Mouse (Mus musculus) forebrain, embryonic 16.5 days (tissue): Measurements from ENCODE around the gene Acat3. TPM values are rescaled to one million over a fixed set of nuclear protein-coding genes. Genes with fewer than 3 reads are reported as not detected.
"Not testable (repeated sequence)": the region's sequence is repeated elsewhere in the genome, so short reads cannot be mapped to it uniquely, and the experiment has no call there.

Experiments used
- ATAC-seq: fragments of 200-750 bp; cut with Nextera tagmentation; 2 replicates; pipeline ENCODE4 v1.8.0; 2017; ENCODE audit warnings: mild to moderate bottlenecking, moderate library complexity
- H3K27ac ChIP-seq: fragments of 300-500 bp; sonication (generic); 2 replicates; pipeline ENCODE4 v1.5.1; 2014; ENCODE audit warnings: low read length, control low read depth
- H3K27me3 ChIP-seq: fragments of 300-500 bp; sonication (generic); replicated peaks from 2 replicates; pipeline ENCODE4 v1.6.1; 2014; ENCODE audit warnings: low read length; ENCODE audit not compliant: control insufficient read depth, insufficient read depth
- H3K36me3 ChIP-seq: fragments of 300-500 bp; sonication (generic); 2 replicates; pipeline ENCODE4 v1.6.1; 2014; ENCODE audit not compliant: control insufficient read depth, insufficient read depth
- H3K4me1 ChIP-seq: fragments of 300-500 bp; sonication (generic); replicated peaks from 2 replicates; pipeline ENCODE4 v1.6.1; 2014; ENCODE audit warnings: low read length; ENCODE audit not compliant: control insufficient read depth, insufficient read depth
- H3K4me2 ChIP-seq: fragments of 300-500 bp; sonication (generic); 2 replicates; pipeline ENCODE4 v1.6.1; 2014; ENCODE audit warnings: mild to moderate bottlenecking, low read length, control low read depth
- H3K4me3 ChIP-seq: fragments of 300-500 bp; sonication (generic); replicated peaks from 2 replicates; pipeline ENCODE4 v1.5.1; 2014; ENCODE audit warnings: mild to moderate bottlenecking, low read length, control low read depth
- H3K9ac ChIP-seq: fragments of 300-500 bp; sonication (generic); replicated peaks from 2 replicates; pipeline ENCODE4 v1.6.1; 2014; ENCODE audit warnings: low read depth, low read length, control low read depth
- H3K9me3 ChIP-seq: fragments of 300-500 bp; sonication (generic); 2 replicates; pipeline ENCODE4 v1.6.1; 2016; ENCODE audit warnings: low read length; ENCODE audit not compliant: control insufficient read depth
- WGBS: fragments of 180-500 bp; shearing (Covaris S2); extraction: QIAGEN DNeasy Blood & Tissue Kit; methylation state at CpG from one replicate; pipeline ENCODE4 v1.1.7; 2014; 5-methylcytosine and 5-hydroxymethylcytosine counted together
- polyA plus RNA-seq: library from polyadenylated mRNA; unstranded; fragments of >200 nt; fragmentation: Nextera tagmentation; extraction: Ambion mirVana; gene quantifications from 2 replicates; pipeline ENCODE4 v1.2.1, GENCODE M21; 2015

The Acat3 gene
- polyA plus RNA-seq, 1 experiment from 2014 or later = 1.0 TPM

GRCm38 (mm10) chr17:12906436-12906835 lies 34.0 kb downstream of the Acat3 start:
- no peaks in the 10 kb centered on the region for H3K9me3 ChIP-seq
- no peak overlapping the region for H3K9ac ChIP-seq
- H3K36me3 ChIP-seq = peaks cover 6% of the 10 kb centered on the region; the same call in 1 of the 2 replicates
- 94% methylated on average over 9 of the region's 9 CpGs for WGBS
- H3K4me1 ChIP-seq = peaks cover 13% of the 10 kb centered on the region
- no peak overlapping the region for H3K4me3 ChIP-seq
- H3K4me2 ChIP-seq = no peak overlapping the region
- H3K27ac ChIP-seq = no peak overlapping the region
- no peak for ATAC-seq
- H3K27me3 ChIP-seq = no peaks in the 10 kb centered on the region

GRCm38 (mm10) chr17:12905810-12906209 lies 34.6 kb downstream of the Acat3 start:
- no peak overlapping the region for H3K9ac ChIP-seq
- WGBS = 89% methylated on average over 4 of the region's 4 CpGs
- H3K27me3 ChIP-seq = no peaks in the 10 kb centered on the region
- no peak for ATAC-seq
- H3K4me3 ChIP-seq = no peak overlapping the region
- H3K4me1 ChIP-seq = peaks cover 13% of the 10 kb centered on the region
- no peak overlapping the region for H3K4me2 ChIP-seq
- H3K9me3 ChIP-seq = no peaks in the 10 kb centered on the region
- no peak overlapping the region for H3K27ac ChIP-seq
- H3K36me3 ChIP-seq = peaks cover 3% of the 10 kb centered on the region; the same call in 1 of the 2 replicates

- no peaks in the 10 kb centered on the region for H3K9me3 ChIP-seq
- WGBS = 57% methylated on average over 1 of the region's 1 CpGs
Measured at GRCm38 (mm10) chr17:12904349-12904748, 36.1 kb downstream of the Acat3 start.

GRCm38 (mm10) chr17:12903372-12904333 lies 36.7 kb downstream of the Acat3 start:
- 5% methylated on average over 11 of the region's 12 CpGs for WGBS
- Histone ChIP-seq H3K9ac (no peak overlapping the region), H3K27ac (peak overlapping the region; percentile 65), H3K27me3 (no peaks in the 10 kb centered on the region), H3K4me1 (peaks cover 13% of the 10 kb centered on the region), H3K4me2 (no peak overlapping the region), H3K36me3 (no peaks in the 10 kb centered on the region), H3K4me3 (no peak overlapping the region), H3K9me3 (no peaks in the 10 kb centered on the region)
- peak; percentile 39 for ATAC-seq

More at GRCm38 (mm10) chr17:12904349-12904748, 36.1 kb downstream of the Acat3 start:
- no peaks in the 10 kb centered on the region for H3K36me3 ChIP-seq
- H3K9ac ChIP-seq = no peak overlapping the region
- H3K27ac ChIP-seq = no peak overlapping the region
- no peak for ATAC-seq
- H3K27me3 ChIP-seq = no peaks in the 10 kb centered on the region
- H3K4me2 ChIP-seq = no peak overlapping the region
- H3K4me3 ChIP-seq = no peak overlapping the region
- H3K4me1 ChIP-seq = peaks cover 13% of the 10 kb centered on the region

- Histone ChIP-seq H3K36me3 (no peaks in the 10 kb centered on the region), H3K9ac (no peak overlapping the region), H3K4me2 (no peak overlapping the region), H3K27me3 (no peaks in the 10 kb centered on the region), H3K9me3 (no peaks in the 10 kb centered on the region), H3K4me1 (peaks cover 15% of the 10 kb centered on the region), H3K4me3 (no peak overlapping the region), H3K27ac (no peak overlapping the region)
- 93% methylated on average over 6 of the region's 6 CpGs for WGBS
- ATAC-seq = no peak
Measured at GRCm38 (mm10) chr17:12902291-12902690, 38.1 kb downstream of the Acat3 start.

- H3K9ac ChIP-seq, H3K36me3 ChIP-seq, H3K27me3 ChIP-seq, H3K4me3 ChIP-seq, H3K4me2 ChIP-seq, H3K9me3 ChIP-seq: not testable (repeated sequence)
- Histone ChIP-seq H3K27ac (peak overlapping the region; percentile 86), H3K4me1 (peaks cover 10% of the 10 kb centered on the region)
- WGBS = 32% methylated on average over 2 of the region's 2 CpGs
- ATAC-seq = peak; percentile 69
Measured at GRCm38 (mm10) chr17:12898607-12899006, 41.8 kb downstream of the Acat3 start.

- Histone ChIP-seq H3K4me2 (no peak overlapping the region), H3K36me3 (no peaks in the 10 kb centered on the region), H3K27me3 (no peaks in the 10 kb centered on the region), H3K9me3 (no peaks in the 10 kb centered on the region), H3K9ac (no peak overlapping the region), H3K27ac (peak overlapping the region; percentile 65), H3K4me1 (peaks cover 2% of the 10 kb centered on the region; the same call in 1 of the 2 replicates), H3K4me3 (no peak overlapping the region)
- 78% methylated on average over 5 of the region's 5 CpGs for WGBS
- ATAC-seq = peak; percentile 69
Measured at GRCm38 (mm10) chr17:12897674-12898073, 42.7 kb downstream of the Acat3 start.

GRCm38 (mm10) chr17:12892033-12892432 lies 48.4 kb downstream of the Acat3 start:
- no peak overlapping the region for H3K9ac ChIP-seq
- H3K4me3 ChIP-seq = no peak overlapping the region
- no peaks in the 10 kb centered on the region for H3K27me3 ChIP-seq
- H3K4me2 ChIP-seq = no peak overlapping the region
- no peaks in the 10 kb centered on the region for H3K9me3 ChIP-seq
- H3K36me3 ChIP-seq = no peaks in the 10 kb centered on the region
- no peak overlapping the region for H3K27ac ChIP-seq
- peaks cover 7% of the 10 kb centered on the region for H3K4me1 ChIP-seq
- no peak for ATAC-seq
- 91% methylated on average over 9 of the region's 9 CpGs for WGBS

GRCm38 (mm10) chr17:12891054-12891453 lies 49.3 kb downstream of the Acat3 start:
- H3K27me3 ChIP-seq = no peaks in the 10 kb centered on the region
- 69% methylated on average over 4 of the region's 4 CpGs for WGBS
- H3K4me1 ChIP-seq = peaks cover 7% of the 10 kb centered on the region
- no peak for ATAC-seq
- H3K4me3 ChIP-seq = no peak overlapping the region
- H3K9me3 ChIP-seq = no peaks in the 10 kb centered on the region
- H3K27ac ChIP-seq = no peak overlapping the region
- H3K4me2 ChIP-seq = no peak overlapping the region
- H3K36me3 ChIP-seq = no peaks in the 10 kb centered on the region
- no peak overlapping the region for H3K9ac ChIP-seq
